Mouse (Mus musculus) limb, embryonic 13.5 days (tissue): Measurements from ENCODE around the gene Paxbp1. TPM values are rescaled to one million over a fixed set of nuclear protein-coding genes. Genes with fewer than 3 reads are reported as not detected.
A peak's percentile ranks its signal among the peaks of the same experiment; 100 is the strongest.
"Not testable (repeated sequence)": the region's sequence is repeated elsewhere in the genome, so short reads cannot be mapped to it uniquely, and the experiment has no call there.

Experiments used
- ATAC-seq: fragments of 200-750 bp; cut with Nextera tagmentation; 2 replicates; pipeline ENCODE4 v1.8.0; 2017; ENCODE audit warnings: low read depth, moderate number of reproducible peaks, moderate TSS enrichment; ENCODE audit not compliant: low FRiP score
- H3K27ac ChIP-seq: fragments of 300-500 bp; sonication (generic); 2 replicates; pipeline ENCODE4 v1.5.1; 2015; ENCODE audit warnings: inconsistent platforms, mild to moderate bottlenecking, moderate library complexity
- H3K27me3 ChIP-seq: fragments of 300-500 bp; sonication (generic); 2 replicates; pipeline ENCODE4 v1.6.1; 2015; ENCODE audit warnings: mild to moderate bottlenecking, inconsistent platforms
- H3K36me3 ChIP-seq: fragments of 300-500 bp; sonication (generic); 2 replicates; pipeline ENCODE4 v1.6.1; 2015; ENCODE audit warnings: inconsistent platforms, mild to moderate bottlenecking, moderate library complexity
- H3K4me1 ChIP-seq: fragments of 300-500 bp; sonication (generic); 2 replicates; pipeline ENCODE4 v1.6.1; 2015; ENCODE audit warnings: inconsistent platforms
- H3K4me2 ChIP-seq: fragments of 300-500 bp; sonication (generic); replicated peaks from 2 replicates; pipeline ENCODE4 v1.6.1; 2015; ENCODE audit warnings: inconsistent platforms, mild to moderate bottlenecking, moderate library complexity
- H3K4me3 ChIP-seq: fragments of 300-500 bp; sonication (generic); 2 replicates; pipeline ENCODE4 v1.5.1; 2015; ENCODE audit warnings: moderate library complexity, mild to moderate bottlenecking, inconsistent platforms
- H3K9ac ChIP-seq: fragments of 300-500 bp; sonication (generic); 2 replicates; pipeline ENCODE4 v1.6.1; 2015; ENCODE audit warnings: mild to moderate bottlenecking, inconsistent platforms
- H3K9me3 ChIP-seq: fragments of 300-500 bp; sonication (generic); 2 replicates; pipeline ENCODE4 v1.6.1; 2016; ENCODE audit warnings: inconsistent platforms
- WGBS: fragments of 180-500 bp; shearing (Covaris S2); methylation state at CpG from one replicate; pipeline ENCODE4 v1.1.7; 2015; 5-methylcytosine and 5-hydroxymethylcytosine counted together
- polyA plus RNA-seq: library from polyadenylated mRNA; unstranded; fragments of >200 nt; fragmentation: Nextera tagmentation; extraction: Ambion mirVana; gene quantifications from 2 replicates; pipeline ENCODE4 v1.2.1, GENCODE M21; 2015

Gene Paxbp1
- polyA plus RNA-seq: 72.3 and 73.1 TPM in 2 replicates

GRCm38 (mm10) chr16:91044270-91045182 lies at the start of gene Paxbp1:
TSS of gene Paxbp1 (minus strand) at chr16:91044543.
- 1% methylated on average over 67 of the region's 70 CpGs for WGBS
- Histone ChIP-seq H3K9ac (peak within 1 kb of the TSS; percentile 94), H3K9me3 (no peaks in the 10 kb centered on the region), H3K4me3 (peak within 1 kb of the TSS; percentile 98), H3K36me3 (peaks cover 15% of the 10 kb centered on the region), H3K27ac (peak within 1 kb of the TSS; percentile 97), H3K4me1 (peaks cover 20% of the 10 kb centered on the region), H3K4me2 (peak within 1 kb of the TSS; percentile 78), H3K27me3 (no peaks in the 10 kb centered on the region)
- ATAC-seq: peak; percentile 95

GRCm38 (mm10) chr16:91086642-91087306 lies 42.4 kb upstream of the Paxbp1 start:
- H3K9ac ChIP-seq: no peak overlapping the region
- H3K27ac ChIP-seq: no peak overlapping the region
- no peak for ATAC-seq
- WGBS: 68% methylated on average over 4 of the region's 4 CpGs
- H3K4me2 ChIP-seq: no peak overlapping the region
- 0 out of 2 replicates have a peak, but pooled peaks cover 13% of the 10 kb centered on the region for H3K27me3 ChIP-seq
- H3K36me3 ChIP-seq: no peaks in the 10 kb centered on the region
- H3K4me3 ChIP-seq: no peak overlapping the region
- H3K4me1 ChIP-seq: no peaks in the 10 kb centered on the region
- no peaks in the 10 kb centered on the region for H3K9me3 ChIP-seq

- ATAC-seq: no peak
- no peak overlapping the region for H3K27ac ChIP-seq
Observed at GRCm38 (mm10) chr16:91085239-91085825, 41.0 kb upstream of the Paxbp1 start.

GRCm38 (mm10) chr16:91084307-91085238 lies 40.2 kb upstream of the Paxbp1 start:
- no peaks in the 10 kb centered on the region for H3K9me3 ChIP-seq
- ATAC-seq: no peak
- WGBS: 79% methylated on average over 21 of the region's 21 CpGs

More at GRCm38 (mm10) chr16:91085239-91085825, 41.0 kb upstream of the Paxbp1 start:
- Histone ChIP-seq H3K4me2 (no peak overlapping the region), H3K4me3 (no peak overlapping the region), H3K4me1 (no peaks in the 10 kb centered on the region), H3K36me3 (no peaks in the 10 kb centered on the region), H3K27me3 (0 out of 2 replicates have a peak, but pooled peaks cover 13% of the 10 kb centered on the region), H3K9ac (no peak overlapping the region), H3K9me3 (no peaks in the 10 kb centered on the region)
- 55% methylated on average over 17 of the region's 17 CpGs for WGBS

GRCm38 (mm10) chr16:91083002-91083646 lies 38.8 kb upstream of the Paxbp1 start:
- Histone ChIP-seq H3K4me1 (no peaks in the 10 kb centered on the region), H3K9ac (no peak overlapping the region), H3K27ac (no peak overlapping the region), H3K36me3 (no peaks in the 10 kb centered on the region), H3K27me3 (0 out of 2 replicates have a peak, but pooled peaks cover 13% of the 10 kb centered on the region), H3K4me2 (no peak overlapping the region), H3K9me3 (no peaks in the 10 kb centered on the region), H3K4me3 (no peak overlapping the region)
- WGBS: 78% methylated on average over 4 of the region's 4 CpGs
- no peak for ATAC-seq

More at GRCm38 (mm10) chr16:91084307-91085238, 40.2 kb upstream of the Paxbp1 start:
- 0 out of 2 replicates have a peak, but pooled peaks cover 13% of the 10 kb centered on the region for H3K27me3 ChIP-seq
- no peak overlapping the region for H3K4me2 ChIP-seq
- H3K36me3 ChIP-seq: no peaks in the 10 kb centered on the region
- no peaks in the 10 kb centered on the region for H3K4me1 ChIP-seq
- H3K4me3 ChIP-seq: no peak overlapping the region
- no peak overlapping the region for H3K9ac ChIP-seq
- H3K27ac ChIP-seq: no peak overlapping the region

- no peaks in the 10 kb centered on the region for H3K36me3 ChIP-seq
- no peak overlapping the region for H3K27ac ChIP-seq
- 0 out of 2 replicates have a peak, but pooled peaks cover 11% of the 10 kb centered on the region for H3K27me3 ChIP-seq
- WGBS: 26% methylated on average over 9 of the region's 12 CpGs
- H3K4me3 ChIP-seq: no peak overlapping the region
- ATAC-seq: no peak
- no peaks in the 10 kb centered on the region for H3K9me3 ChIP-seq
- H3K4me2 ChIP-seq: no peak overlapping the region
- no peak overlapping the region for H3K9ac ChIP-seq
- no peaks in the 10 kb centered on the region for H3K4me1 ChIP-seq
Observed at GRCm38 (mm10) chr16:91081508-91081907, 37.2 kb upstream of the Paxbp1 start.

GRCm38 (mm10) chr16:91076180-91076579 lies 31.8 kb upstream of the Paxbp1 start:
- Histone ChIP-seq H3K27ac (no peak overlapping the region), H3K4me1 (no peaks in the 10 kb centered on the region), H3K9me3 (no peaks in the 10 kb centered on the region), H3K9ac (no peak overlapping the region), H3K4me2 (no peak overlapping the region), H3K27me3 (0 out of 2 replicates have a peak, but pooled peaks cover 6% of the 10 kb centered on the region), H3K36me3 (no peaks in the 10 kb centered on the region), H3K4me3 (no peak overlapping the region)
- 71% methylated on average over 5 of the region's 5 CpGs for WGBS
- ATAC-seq: no peak

GRCm38 (mm10) chr16:91075423-91075822 lies 31.1 kb upstream of the Paxbp1 start:
- not testable (repeated sequence) for H3K9me3 ChIP-seq, H3K4me2 ChIP-seq, H3K36me3 ChIP-seq, H3K27ac ChIP-seq, H3K4me1 ChIP-seq, ATAC-seq, H3K9ac ChIP-seq, H3K4me3 ChIP-seq
- 86% methylated on average over 8 of the region's 8 CpGs for WGBS
- peaks cover 11% of the 10 kb centered on the region; the same call in 1 of the 2 replicates for H3K27me3 ChIP-seq

- H3K9me3 ChIP-seq: no peaks in the 10 kb centered on the region
- WGBS: 37% methylated on average over 23 of the region's 24 CpGs
- no peak overlapping the region for H3K27ac ChIP-seq
- H3K4me2 ChIP-seq: peak overlapping the region; percentile 31; the same call in 1 of the 2 replicates
- peaks cover 10% of the 10 kb centered on the region for H3K4me1 ChIP-seq
- H3K9ac ChIP-seq: no peak overlapping the region
- H3K27me3 ChIP-seq: peaks cover 16% of the 10 kb centered on the region; the same call in 1 of the 2 replicates
- ATAC-seq: peak; percentile 96
- no peaks in the 10 kb centered on the region for H3K36me3 ChIP-seq
- no peak overlapping the region for H3K4me3 ChIP-seq
Observed at GRCm38 (mm10) chr16:91073163-91073892, 29.0 kb upstream of the Paxbp1 start.

GRCm38 (mm10) chr16:91072256-91072655 lies 27.9 kb upstream of the Paxbp1 start:
- Histone ChIP-seq H3K4me3 (no peak overlapping the region), H3K9me3 (no peaks in the 10 kb centered on the region), H3K9ac (no peak overlapping the region), H3K27ac (no peak overlapping the region), H3K4me1 (peaks cover 10% of the 10 kb centered on the region), H3K36me3 (no peaks in the 10 kb centered on the region), H3K4me2 (no peak overlapping the region), H3K27me3 (peaks cover 21% of the 10 kb centered on the region; the same call in 1 of the 2 replicates)
- ATAC-seq: no peak
- 91% methylated on average over 1 of the region's 1 CpGs for WGBS
